10 mouse cellular contexts compared by ENCODE assay signal in the genomic region with DNA sequence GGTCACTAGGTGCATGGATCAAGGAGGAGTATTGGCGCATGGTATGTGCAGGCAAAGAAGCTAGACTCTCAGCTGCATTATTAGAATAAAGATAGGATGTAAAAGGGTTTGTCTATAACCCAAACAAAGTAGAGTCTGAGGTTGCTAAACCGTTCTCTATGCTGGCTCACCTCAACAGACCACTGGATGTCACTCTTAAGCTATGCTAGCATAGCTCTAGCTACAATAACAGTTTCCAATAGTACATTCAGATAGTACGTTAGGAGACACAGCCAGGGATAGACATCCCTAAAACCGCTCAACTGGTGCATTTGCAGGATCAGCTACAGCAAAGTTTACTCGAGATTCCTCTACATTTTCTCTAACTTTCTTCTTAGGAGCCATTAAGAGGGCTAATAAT. TPM values are rescaled to one million over a fixed set of nuclear protein-coding genes. Genes with fewer than 3 reads are reported as not detected.
A peak's percentile ranks its signal among the peaks of the same experiment; 100 is the strongest.
DNase-seq lines count a peak whose midpoint lies in the region; ATAC-seq lines count a peak whose summit lies in the region.
"Had no signal": no experiment of that assay in that cellular context is flagged by ENCODE, and none has a peak within 500 bp of the region (broad histone marks: within the 10 kb centered on the region; RNA-seq: fewer than 3 reads in every experiment).

No protein-coding gene starts in this region.

- H3K27ac ChIP-seq in lung, embryonic 16.5 days (ENCODE audit: low read length) = no peak overlapping the region
- H3K27ac ChIP-seq: limb, embryonic 15.5 days had no signal

- H3K9me3 ChIP-seq in lung, embryonic 16.5 days (ENCODE audit: control insufficient read depth, low read length) = no peaks in the 10 kb centered on the region
- H3K9me3 ChIP-seq: limb, embryonic 15.5 days had no signal

- 0 out of 2 replicates have a peak, but pooled peaks have one; percentile 31 for ATAC-seq in cerebellum, adult (ENCODE audit: insufficient number of reproducible peaks, low FRiP score, low TSS enrichment)
- ATAC-seq in lung, embryonic 16.5 days (ENCODE audit: low read depth) = peak; percentile 86
- no peak for ATAC-seq in megakaryocyte progenitor cell, adult 5-6 weeks (replicated peaks; ENCODE audit: poor library complexity)

- 28% methylated on average over 5 of the region's 5 CpGs for WGBS in lung, embryonic 16.5 days

- H3K9ac ChIP-seq in lung, embryonic 16.5 days (ENCODE audit: low read length) = no peak overlapping the region
- H3K9ac ChIP-seq: limb, embryonic 15.5 days had no signal

- no peak overlapping the region for H3K4me2 ChIP-seq in lung, embryonic 16.5 days (ENCODE audit: low read depth, low read length)
- H3K4me2 ChIP-seq: limb, embryonic 15.5 days had no signal

- no peaks in the 10 kb centered on the region for H3K27me3 ChIP-seq in lung, embryonic 16.5 days (ENCODE audit: control insufficient read depth, insufficient read depth, low read depth, low read length)
- H3K27me3 ChIP-seq: limb, embryonic 15.5 days had no signal

- H3K36me3 ChIP-seq in lung, embryonic 16.5 days (ENCODE audit: control insufficient read depth, insufficient read depth, low read length) = no peaks in the 10 kb centered on the region
- H3K36me3 ChIP-seq: limb, embryonic 15.5 days had no signal

- DNase-seq in cerebellum, adult 11 months = no peak
- peak; percentile 29 for DNase-seq in layer of hippocampus, adult 11-12 months (ENCODE audit: low spot score)
- no peak for DNase-seq in layer of hippocampus, postnatal 25 days (ENCODE audit: extremely low spot score in 1 of 2, low spot score in 1 of 2)
- DNase-seq in embryo, embryonic 10.5 days (ENCODE audit: low spot score) = peak; percentile 64
- DNase-seq in c-Kit-positive CD71-positive TER-119-positive erythroid progenitor cells, embryonic 14.5 days (ENCODE audit: low spot score) = no peak

- no peak overlapping the region for H3K4me3 ChIP-seq in lung, embryonic 16.5 days (ENCODE audit: low read length)
- H3K4me3 ChIP-seq: erythroblast, embryonic 14.5 days; limb, embryonic 15.5 days had no signal

- no peaks in the 10 kb centered on the region for H3K4me1 ChIP-seq in lung, embryonic 16.5 days (replicated peaks; ENCODE audit: control insufficient read depth, insufficient read depth, low read length)
- H3K4me1 ChIP-seq: limb, embryonic 15.5 days had no signal

RNA-seq across cellular contexts. Expression of a gene that starts 48.1 kb away (rescaled TPM):
- total RNA-seq in layer of hippocampus, postnatal 25 days (2021) = under 1 TPM; 0.52 to 0.57 TPM
- polyA plus RNA-seq in lung, embryonic 16.5 days (2015; fragmentation: Nextera tagmentation; extraction: Ambion mirVana) = 21.2 and 22.4 TPM in 2 replicates
- 26.8 and 29.7 TPM in 2 replicates for total RNA-seq in megakaryocyte progenitor cell, adult 5-6 weeks (2015)
- total RNA-seq in megakaryocyte progenitor cell, adult 5-6 weeks (2017) = 36.6 and 39.5 TPM in 2 replicates

Comparison
In these comparisons a context has a peak if more than half of its experiments do, and no peak if none do; other contexts are left out.
1. DNase-seq: peak in layer of hippocampus, adult 11-12 months (single experiment) and embryo, embryonic 10.5 days (single experiment); none in cerebellum, adult 11 months (single experiment), layer of hippocampus, postnatal 25 days (0 of 2) and c-Kit-positive CD71-positive TER-119-positive erythroid progenitor cells, embryonic 14.5 days (single experiment).
2. RNA of a gene that starts 48.1 kb away (total RNA-seq): 26.8 to 39.5 TPM in megakaryocyte progenitor cell, adult 5-6 weeks; 0.52 to 0.57 TPM in layer of hippocampus, postnatal 25 days; every median in the first group is over 10 times any median in the second.